Mouse (Mus musculus): Measurements from ENCODE around the gene Gdpd5. TPM values are rescaled to one million over a fixed set of nuclear protein-coding genes. Genes with fewer than 3 reads are reported as not detected.
A peak's percentile ranks its signal among the peaks of the same experiment; 100 is the strongest.

Gdpd5 gene
- polyA plus RNA-seq, 1 experiment from 2014 or later = 28.1 TPM

DNA sequence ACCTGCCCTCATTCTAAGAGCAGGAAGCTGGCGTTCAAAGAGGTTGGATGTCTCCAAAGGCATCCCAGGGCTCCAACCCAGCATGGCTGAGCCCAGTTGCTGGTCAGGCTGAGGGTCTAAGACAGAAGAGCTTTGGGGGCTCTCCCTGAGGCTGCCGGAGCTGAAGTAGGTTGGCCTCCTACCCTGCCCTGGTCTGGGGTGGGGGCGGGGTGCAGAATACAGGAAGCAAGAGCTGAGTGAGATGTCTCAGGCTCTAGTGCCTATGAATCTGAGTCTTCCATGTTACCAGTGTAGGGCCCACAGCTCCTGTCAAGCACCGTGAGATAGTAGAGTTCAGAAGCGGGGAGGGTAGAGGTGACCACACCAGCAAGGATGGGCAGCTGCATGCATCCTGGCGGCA, 51.6 kb downstream of the Gdpd5 start:
- Histone ChIP-seq H3K4me1 (peaks cover 64% of the 10 kb centered on the region), H3K4me2 (no peak overlapping the region), H3K27ac (peak overlapping the region; percentile 83), H3K36me3 (ENCODE audit: poor library complexity, severe bottlenecking) (no peaks in the 10 kb centered on the region), H3K4me3 (no peak overlapping the region), H3K9ac (no peak overlapping the region), H3K27me3 (no peaks in the 10 kb centered on the region), H3K9me3 (replicated peaks) (no peaks in the 10 kb centered on the region)
- no peak for ATAC-seq
- WGBS = 94% methylated on average over 6 of the region's 6 CpGs

GRCm38 (mm10) chr7:99434672-99435250, 53.5 kb downstream of the Gdpd5 start:
- no peak overlapping the region for H3K4me3 ChIP-seq
- 0 out of 2 replicates have a peak overlapping the region, but pooled peaks have one; percentile 11 for H3K27ac ChIP-seq
- no peaks in the 10 kb centered on the region for H3K27me3 ChIP-seq
- no peak for ATAC-seq
- 0 out of 2 replicates have a peak, but pooled peaks cover 9% of the 10 kb centered on the region for H3K36me3 ChIP-seq (ENCODE audit: poor library complexity, severe bottlenecking)
- 5% methylated on average over 12 of the region's 12 CpGs for WGBS
- H3K9ac ChIP-seq = peak overlapping the region; percentile 3; the same call in 1 of the 2 replicates
- no peak overlapping the region for H3K4me2 ChIP-seq
- no peaks in the 10 kb centered on the region for H3K9me3 ChIP-seq (replicated peaks)
- H3K4me1 ChIP-seq = peaks cover 52% of the 10 kb centered on the region

DNA sequence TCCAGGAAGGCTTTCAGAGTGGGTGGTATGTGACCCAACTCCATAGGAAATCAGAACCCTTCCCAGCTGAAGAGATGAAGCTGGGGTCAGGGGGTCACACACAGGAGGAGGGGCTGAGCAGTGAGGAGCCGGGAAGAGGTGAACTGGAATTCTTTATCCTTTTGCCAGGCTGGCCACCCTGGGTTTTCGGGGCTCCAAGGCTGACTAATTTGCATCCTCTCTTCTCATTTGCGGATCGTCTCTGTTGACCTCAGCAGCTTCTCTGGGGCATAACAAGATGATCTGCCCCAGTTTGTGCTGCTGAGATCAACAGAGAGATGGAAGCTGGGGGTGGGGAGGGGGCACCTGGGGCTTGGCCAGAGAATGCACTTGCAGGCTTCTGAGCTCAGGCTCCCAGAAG, 55.3 kb downstream of the Gdpd5 start:
- Histone ChIP-seq H3K36me3 (ENCODE audit: poor library complexity, severe bottlenecking) (peaks cover 16% of the 10 kb centered on the region; the same call in 1 of the 2 replicates), H3K4me3 (no peak overlapping the region), H3K4me1 (peaks cover 49% of the 10 kb centered on the region), H3K27ac (no peak overlapping the region), H3K9me3 (replicated peaks) (no peaks in the 10 kb centered on the region), H3K4me2 (no peak overlapping the region), H3K9ac (no peak overlapping the region), H3K27me3 (no peaks in the 10 kb centered on the region)
- ATAC-seq = no peak
- 9% methylated on average over 4 of the region's 4 CpGs for WGBS

GRCm38 (mm10) chr7:99438881-99439280, 57.7 kb downstream of the Gdpd5 start:
- Histone ChIP-seq H3K27me3 (no peaks in the 10 kb centered on the region), H3K4me1 (peaks cover 32% of the 10 kb centered on the region), H3K4me2 (no peak overlapping the region), H3K9ac (no peak overlapping the region), H3K27ac (no peak overlapping the region), H3K36me3 (ENCODE audit: poor library complexity, severe bottlenecking) (peaks cover 23% of the 10 kb centered on the region; the same call in 1 of the 2 replicates), H3K4me3 (no peak overlapping the region), H3K9me3 (replicated peaks) (no peaks in the 10 kb centered on the region)
- ATAC-seq = no peak
- 65% methylated on average over 10 of the region's 10 CpGs for WGBS

GRCm38 (mm10) chr7:99441534-99442072, 60.4 kb downstream of the Gdpd5 start:
- WGBS = 29% methylated on average over 6 of the region's 6 CpGs
- no peak overlapping the region; the same call in 1 of the 2 replicates for H3K9ac ChIP-seq
- H3K4me2 ChIP-seq = no peak overlapping the region
- H3K4me3 ChIP-seq = no peak overlapping the region
- no peak for ATAC-seq
- no peaks in the 10 kb centered on the region for H3K27me3 ChIP-seq
- no peak overlapping the region for H3K27ac ChIP-seq
- peaks cover 19% of the 10 kb centered on the region for H3K4me1 ChIP-seq
- peaks cover 27% of the 10 kb centered on the region; the same call in 1 of the 2 replicates for H3K36me3 ChIP-seq (ENCODE audit: poor library complexity, severe bottlenecking)
- no peaks in the 10 kb centered on the region for H3K9me3 ChIP-seq (replicated peaks)

- no peak for ATAC-seq
- no peak overlapping the region for H3K9ac ChIP-seq
- no peak overlapping the region for H3K4me3 ChIP-seq
- H3K4me2 ChIP-seq = no peak overlapping the region
- peaks cover 27% of the 10 kb centered on the region; the same call in 1 of the 2 replicates for H3K36me3 ChIP-seq (ENCODE audit: poor library complexity, severe bottlenecking)
- H3K27ac ChIP-seq = no peak overlapping the region
- H3K4me1 ChIP-seq = peaks cover 16% of the 10 kb centered on the region
- H3K27me3 ChIP-seq = no peaks in the 10 kb centered on the region
- 71% methylated on average over 5 of the region's 5 CpGs for WGBS
- no peaks in the 10 kb centered on the region for H3K9me3 ChIP-seq (replicated peaks)
These were observed 62.0 kb downstream of the Gdpd5 start for GRCm38 (mm10) chr7:99443164-99443563.

- no peak for ATAC-seq
- peaks cover 19% of the 10 kb centered on the region; the same call in 1 of the 2 replicates for H3K36me3 ChIP-seq (ENCODE audit: poor library complexity, severe bottlenecking)
- 70% methylated on average over 6 of the region's 6 CpGs for WGBS
These were observed 62.8 kb downstream of the Gdpd5 start for GRCm38 (mm10) chr7:99444012-99444411.

DNA sequence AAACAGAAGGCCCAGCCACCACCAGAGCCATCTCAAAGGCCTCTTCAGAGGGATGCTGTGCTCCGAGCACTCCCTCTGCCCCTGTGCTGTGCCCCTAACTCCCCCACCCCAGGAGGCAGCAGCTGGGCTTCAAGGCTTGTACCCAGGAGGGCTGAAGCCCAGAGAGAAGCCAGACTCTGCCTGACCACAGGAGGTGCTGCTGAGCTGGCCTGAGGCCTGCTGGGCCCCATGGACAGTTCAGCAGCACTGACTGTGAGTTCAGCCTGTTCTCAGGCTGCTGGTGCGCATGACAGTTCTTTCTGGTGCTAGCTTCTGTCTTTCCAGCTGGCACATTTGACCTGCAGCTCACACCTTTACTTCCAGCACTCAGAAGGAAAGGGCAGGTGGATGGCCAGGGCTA, 64.6 kb downstream of the Gdpd5 start:
- Histone ChIP-seq H3K4me1 (peaks cover 36% of the 10 kb centered on the region), H3K9me3 (replicated peaks) (no peaks in the 10 kb centered on the region), H3K4me3 (no peak overlapping the region), H3K27ac (no peak overlapping the region), H3K9ac (no peak overlapping the region), H3K4me2 (no peak overlapping the region), H3K36me3 (ENCODE audit: poor library complexity, severe bottlenecking) (peaks cover 16% of the 10 kb centered on the region; the same call in 1 of the 2 replicates), H3K27me3 (no peaks in the 10 kb centered on the region)
- no peak for ATAC-seq
- WGBS = 67% methylated on average over 2 of the region's 2 CpGs

More at GRCm38 (mm10) chr7:99444012-99444411, 62.8 kb downstream of the Gdpd5 start:
- Histone ChIP-seq H3K27ac (no peak overlapping the region), H3K4me1 (peaks cover 20% of the 10 kb centered on the region), H3K9me3 (replicated peaks) (no peaks in the 10 kb centered on the region), H3K9ac (no peak overlapping the region), H3K4me2 (no peak overlapping the region), H3K4me3 (no peak overlapping the region), H3K27me3 (no peaks in the 10 kb centered on the region)

DNA sequence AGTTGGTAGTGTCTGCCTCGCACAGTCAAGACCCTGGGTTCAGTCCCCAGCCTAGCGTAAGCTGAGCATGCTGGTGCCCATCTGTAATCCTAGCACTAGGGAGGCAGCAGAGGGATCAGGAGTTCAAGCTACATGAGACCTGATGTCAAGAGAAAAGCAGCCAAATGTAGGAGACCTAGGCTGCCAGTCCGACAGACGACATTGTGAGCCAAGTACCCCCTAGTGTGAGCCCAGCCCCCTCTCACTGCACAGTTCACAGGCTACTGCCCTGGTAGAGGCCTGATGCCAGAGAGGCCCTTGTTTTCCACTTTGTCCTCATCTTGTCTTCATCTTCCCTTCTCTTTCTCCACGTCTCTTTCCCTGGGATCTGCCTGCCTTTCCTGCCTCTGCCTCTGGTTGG, 66.1 kb downstream of the Gdpd5 start:
- 46% methylated on average over 5 of the region's 5 CpGs for WGBS
- ATAC-seq = no peak
- Histone ChIP-seq H3K9me3 (replicated peaks) (no peaks in the 10 kb centered on the region), H3K4me3 (no peak overlapping the region), H3K36me3 (ENCODE audit: poor library complexity, severe bottlenecking) (peaks cover 5% of the 10 kb centered on the region; the same call in 1 of the 2 replicates), H3K9ac (no peak overlapping the region), H3K27ac (no peak overlapping the region), H3K4me2 (no peak overlapping the region), H3K4me1 (peaks cover 25% of the 10 kb centered on the region), H3K27me3 (no peaks in the 10 kb centered on the region)

- H3K27me3 ChIP-seq = no peaks in the 10 kb centered on the region
- WGBS = 80% methylated on average over 5 of the region's 5 CpGs
- no peak for ATAC-seq
- H3K36me3 ChIP-seq (ENCODE audit: poor library complexity, severe bottlenecking) = peaks cover 5% of the 10 kb centered on the region; the same call in 1 of the 2 replicates
- no peaks in the 10 kb centered on the region for H3K9me3 ChIP-seq (replicated peaks)
- H3K4me3 ChIP-seq = no peak overlapping the region
- no peak overlapping the region for H3K4me2 ChIP-seq
- H3K27ac ChIP-seq = peak overlapping the region; percentile 75
- H3K9ac ChIP-seq = no peak overlapping the region
- H3K4me1 ChIP-seq = peaks cover 25% of the 10 kb centered on the region
These were observed 67.4 kb downstream of the Gdpd5 start for GRCm38 (mm10) chr7:99448619-99449018.

DNA sequence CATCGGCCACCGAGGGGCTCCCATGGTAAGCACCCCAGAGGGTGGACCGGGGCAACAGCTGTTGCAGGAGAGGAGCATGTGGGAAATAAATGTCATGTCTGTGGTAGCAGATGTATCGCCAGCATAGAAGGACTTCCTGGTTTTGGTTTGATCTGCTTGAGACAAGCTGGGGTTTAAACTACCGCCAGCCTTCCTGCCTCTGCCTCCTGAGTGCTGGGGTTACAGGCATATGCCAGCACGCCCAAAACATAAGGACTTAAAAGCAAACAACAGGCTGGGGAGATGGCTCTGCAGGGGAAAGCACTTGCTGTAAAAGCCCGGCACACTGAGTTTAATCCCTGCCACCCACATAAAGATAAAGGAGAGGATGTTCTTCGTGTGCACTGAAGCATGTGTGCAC, 67.8 kb downstream of the Gdpd5 start:
- Histone ChIP-seq H3K9ac (no peak overlapping the region), H3K36me3 (ENCODE audit: poor library complexity, severe bottlenecking) (peaks cover 5% of the 10 kb centered on the region; the same call in 1 of the 2 replicates), H3K4me2 (no peak overlapping the region), H3K4me1 (peaks cover 25% of the 10 kb centered on the region), H3K27ac (peak overlapping the region; percentile 75), H3K4me3 (no peak overlapping the region), H3K27me3 (no peaks in the 10 kb centered on the region), H3K9me3 (replicated peaks) (no peaks in the 10 kb centered on the region)
- 50% methylated on average over 8 of the region's 8 CpGs for WGBS
- ATAC-seq = peak; percentile 10; the same call in 1 of the 2 replicates

- Histone ChIP-seq H3K4me1 (peaks cover 25% of the 10 kb centered on the region), H3K27ac (peak overlapping the region; percentile 75), H3K27me3 (no peaks in the 10 kb centered on the region), H3K36me3 (ENCODE audit: poor library complexity, severe bottlenecking) (peaks cover under 1% of the 10 kb centered on the region; the same call in 1 of the 2 replicates), H3K4me2 (no peak overlapping the region), H3K9ac (no peak overlapping the region), H3K4me3 (no peak overlapping the region), H3K9me3 (replicated peaks) (no peaks in the 10 kb centered on the region)
- WGBS = 36% methylated on average over 3 of the region's 3 CpGs
- ATAC-seq = peak; percentile 42
These were observed 68.5 kb downstream of the Gdpd5 start for GRCm38 (mm10) chr7:99449751-99450150.
